Mouse (Mus musculus): Measurements from ENCODE around the gene Slc6a20b.

The Slc6a20b gene

GRCm38 (mm10) chr9:123589240-123589910, 43.0 kb downstream of the Slc6a20b start:
- no peak for DNase-seq (ENCODE audit: low spot score)

- DNase-seq (ENCODE audit: low spot score) = no peak
These were observed 54.8 kb downstream of the Slc6a20b start for GRCm38 (mm10) chr9:123577360-123578192.

GRCm38 (mm10) chr9:123554599-123554998, 77.8 kb downstream of the Slc6a20b start:
- DNase-seq (ENCODE audit: low spot score) = no peak

Data from urinary bladder, postnatal 14 days (tissue).